Mouse (Mus musculus) kidney, adult 8-10 months (tissue): ENCODE measurements around the gene Wdr64.

Source experiments
- DNase-seq, 2 experiments: peaks; one replicate each; pipeline ENCODE4 v3.0.0; 2022

The Wdr64 gene

DNA sequence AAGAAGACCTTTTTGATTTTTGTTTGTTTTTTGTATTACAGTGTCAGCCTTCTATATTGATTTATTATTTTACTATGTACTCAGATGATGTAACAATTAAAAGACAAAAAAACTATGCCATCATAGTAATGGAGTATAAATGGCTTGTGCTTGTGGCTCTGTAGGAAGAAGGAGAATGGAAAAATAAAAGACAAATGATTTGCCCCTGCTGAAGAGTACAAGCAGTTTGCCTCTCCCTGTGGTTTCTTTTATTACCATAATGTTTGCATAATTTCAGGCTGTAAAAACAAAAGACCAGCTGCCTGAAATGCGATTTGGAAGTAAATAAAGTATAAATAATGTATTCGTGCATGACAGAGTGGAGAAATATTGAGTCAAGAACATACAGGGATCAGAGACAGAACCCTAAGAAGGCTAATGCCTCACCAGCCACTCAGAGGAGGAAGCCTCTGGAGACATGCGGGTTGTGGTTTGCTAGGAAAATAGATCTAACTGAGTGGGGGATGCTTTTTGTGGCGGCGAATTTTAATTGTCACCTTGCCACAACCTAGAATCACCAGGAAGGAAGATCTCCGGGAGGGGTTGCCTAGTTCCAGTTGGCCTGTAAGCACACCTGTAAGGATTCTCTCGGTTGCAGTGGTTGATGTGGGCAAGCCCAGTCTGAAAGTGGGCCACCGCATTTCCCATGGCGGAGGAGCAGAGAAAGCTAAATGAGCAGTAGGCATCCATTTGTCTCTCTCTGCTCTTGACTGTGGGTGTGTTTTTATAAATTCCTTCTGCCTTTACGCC lies 56.4 kb downstream of the Wdr64 start:
- no peak for DNase-seq

DNA sequence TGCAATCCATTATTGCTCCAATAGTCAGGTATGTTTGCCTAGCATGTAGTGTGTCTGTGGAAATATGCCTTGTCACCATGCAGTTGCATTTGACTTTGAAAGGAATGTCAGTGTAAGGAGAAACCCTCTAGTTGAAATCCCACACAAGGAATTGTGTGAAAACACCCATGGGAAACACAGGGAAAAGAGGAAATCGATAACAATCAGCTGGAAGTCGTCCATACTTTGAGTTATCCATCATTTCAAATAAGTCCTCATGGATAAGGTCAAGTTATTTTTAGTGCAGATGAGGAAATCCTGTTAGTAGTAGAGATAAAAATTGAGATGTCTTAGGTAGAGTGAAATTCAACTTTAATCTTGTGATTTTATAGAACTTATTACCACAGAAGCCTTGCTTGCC lies 96.3 kb downstream of the Wdr64 start:
- DNase-seq = peak; percentile 1 to 42

DNA sequence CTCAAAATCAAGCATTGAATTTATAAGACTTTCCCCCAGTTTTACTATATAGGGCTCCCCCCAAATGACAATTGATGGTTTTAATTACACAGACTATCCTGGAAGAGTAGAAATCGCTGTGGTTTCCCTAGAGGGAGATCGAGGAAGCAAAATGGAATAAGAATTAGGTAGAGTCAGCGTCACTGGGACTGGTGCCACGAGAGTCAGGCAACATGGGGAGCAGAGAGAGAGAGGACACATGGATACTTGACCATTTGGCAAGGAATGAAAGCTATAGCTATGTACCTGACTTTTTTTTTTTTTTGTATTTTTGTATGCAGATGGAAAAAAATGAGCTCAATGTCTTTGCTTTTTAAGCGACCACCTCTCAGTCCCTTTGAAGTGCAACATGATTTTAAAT lies 110.0 kb downstream of the Wdr64 start:
- DNase-seq = no peak

DNA sequence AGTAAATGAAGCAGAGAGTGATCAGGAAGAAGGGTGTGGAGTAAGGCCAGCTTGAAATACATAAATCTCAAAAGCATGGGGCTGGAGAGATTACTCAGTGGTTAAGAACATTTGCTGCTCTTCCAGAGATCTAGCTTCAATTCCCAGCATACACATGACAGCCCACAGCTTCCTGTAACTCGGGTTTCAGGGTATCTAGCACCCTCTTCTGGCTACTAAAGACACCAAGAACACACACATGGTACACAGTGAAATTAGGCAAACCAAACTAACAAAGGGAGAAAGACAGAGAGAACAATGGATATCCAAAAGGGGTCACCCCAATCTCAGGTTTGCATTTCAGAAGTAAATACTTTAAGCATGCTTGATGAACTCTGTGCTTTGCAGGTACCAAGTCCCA lies 113.2 kb downstream of the Wdr64 start:
- no peak for DNase-seq

DNA sequence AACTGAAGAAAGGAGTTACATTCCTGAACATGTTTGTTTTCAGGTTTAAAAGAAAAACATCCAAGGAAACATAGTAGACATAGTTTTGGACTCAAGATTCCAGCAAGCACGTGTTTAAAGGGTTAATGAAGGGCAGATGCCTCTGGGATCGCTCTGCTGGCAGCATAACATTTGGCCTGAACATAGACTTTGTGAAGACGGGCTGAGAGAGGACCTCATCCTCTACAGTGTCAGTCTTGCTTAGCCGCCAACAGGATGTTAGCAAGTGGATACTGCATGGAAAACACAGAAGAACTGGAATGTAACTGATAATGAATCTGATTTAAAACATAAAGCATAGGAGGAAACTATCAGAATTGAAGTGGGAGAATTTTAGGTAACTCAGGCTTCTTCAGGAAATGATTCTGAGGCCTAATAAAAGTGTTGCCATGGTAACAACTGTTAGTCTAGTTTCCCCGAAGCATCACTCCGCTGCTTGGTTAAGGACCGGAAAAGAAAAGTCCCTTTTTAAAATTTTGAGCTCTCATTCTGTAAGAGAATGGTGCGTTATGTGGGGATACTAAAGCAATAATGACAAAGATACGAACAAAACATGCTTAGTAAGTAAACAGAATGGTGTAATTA lies 125.5 kb downstream of the Wdr64 start:
- DNase-seq = no peak

DNA sequence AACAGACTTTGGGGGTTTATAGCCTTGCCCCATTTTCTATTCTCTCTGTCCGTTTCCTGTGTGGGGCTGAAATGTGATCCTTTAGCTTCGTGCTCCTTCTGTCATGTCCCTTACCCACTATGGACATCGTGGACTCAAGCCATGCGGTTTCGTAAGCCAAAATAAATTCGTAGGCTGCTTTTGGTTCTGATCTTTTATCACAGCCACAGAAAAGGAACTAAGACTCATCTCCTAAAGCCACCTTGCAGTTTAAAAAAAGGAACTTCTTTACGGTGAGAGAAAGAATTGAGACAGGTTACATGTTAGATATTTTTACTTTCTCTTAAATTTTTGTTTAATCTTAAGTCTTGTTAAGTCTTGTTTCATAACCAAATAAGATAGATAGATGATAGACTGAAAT lies 130.1 kb downstream of the Wdr64 start:
- no peak for DNase-seq

DNA sequence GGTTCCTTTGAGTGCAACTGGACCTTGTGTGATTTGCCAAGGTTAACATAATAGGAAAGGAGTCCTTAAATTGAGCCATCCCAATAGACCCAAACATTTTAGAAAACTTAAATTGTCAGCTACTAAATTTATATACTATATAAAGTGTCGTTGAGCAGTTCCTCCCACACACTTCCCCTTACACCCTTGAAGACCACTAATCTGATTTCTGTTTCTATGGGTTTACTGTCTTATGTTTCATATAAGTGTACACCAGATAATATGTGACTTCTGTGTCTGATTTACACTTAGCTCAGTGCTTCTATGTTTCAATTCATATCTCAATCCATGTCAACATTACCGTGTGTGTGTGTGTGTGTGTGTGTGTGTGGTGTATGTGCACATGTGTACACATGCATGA lies 130.8 kb downstream of the Wdr64 start:
- DNase-seq = no peak

DNA sequence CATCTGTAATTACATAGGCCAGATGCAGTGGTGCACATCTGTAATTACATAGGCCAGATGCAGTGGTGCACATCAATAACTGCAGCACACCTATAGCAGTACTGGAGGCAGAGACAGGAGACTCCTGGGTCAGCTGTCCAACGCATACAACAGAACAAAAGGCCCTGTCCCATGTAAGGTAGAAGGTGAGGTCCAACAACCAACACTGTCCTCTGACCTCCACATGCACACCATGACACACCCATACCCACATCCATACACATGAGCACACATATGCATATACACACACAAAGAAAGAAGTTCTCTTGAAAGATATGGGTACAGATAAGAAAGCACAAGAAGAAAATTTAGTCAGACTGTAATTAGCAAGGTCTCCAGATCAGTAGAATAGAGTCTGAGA lies 157.1 kb downstream of the Wdr64 start:
- DNase-seq = no peak
